Mouse (Mus musculus): ENCODE measurements around the gene Bmp10.

DNA sequence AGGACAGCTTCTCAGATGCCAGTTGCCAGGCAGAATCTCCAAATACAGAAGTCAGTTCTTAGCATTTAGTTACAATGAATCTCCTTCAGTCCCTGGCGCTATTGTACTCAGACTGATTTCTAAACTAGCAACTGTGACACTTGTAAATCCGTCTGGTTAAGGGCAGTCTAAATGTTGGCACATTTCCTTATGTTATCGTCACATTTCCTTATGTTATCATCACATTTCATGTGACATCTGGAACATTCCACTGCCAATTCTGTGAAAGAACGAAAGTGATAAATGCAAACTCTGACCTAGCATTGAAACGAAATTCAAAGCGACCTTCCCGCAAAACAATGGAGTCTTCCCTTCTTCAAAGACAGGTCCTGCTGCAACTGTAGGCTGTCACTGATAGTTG lies 16.4 kb downstream of the Bmp10 start:
- TF ChIP-seq CTCF (IDR thresholded peaks at IDR 0.05; ENCODE audit: low read depth) (no peak), EP300 (IDR thresholded peaks at IDR 0.05; ENCODE audit: low read depth) (no peak)

All from liver, postnatal 0 days (tissue).